ENCODE assay signal across 22 mouse cellular contexts in the genomic region with DNA sequence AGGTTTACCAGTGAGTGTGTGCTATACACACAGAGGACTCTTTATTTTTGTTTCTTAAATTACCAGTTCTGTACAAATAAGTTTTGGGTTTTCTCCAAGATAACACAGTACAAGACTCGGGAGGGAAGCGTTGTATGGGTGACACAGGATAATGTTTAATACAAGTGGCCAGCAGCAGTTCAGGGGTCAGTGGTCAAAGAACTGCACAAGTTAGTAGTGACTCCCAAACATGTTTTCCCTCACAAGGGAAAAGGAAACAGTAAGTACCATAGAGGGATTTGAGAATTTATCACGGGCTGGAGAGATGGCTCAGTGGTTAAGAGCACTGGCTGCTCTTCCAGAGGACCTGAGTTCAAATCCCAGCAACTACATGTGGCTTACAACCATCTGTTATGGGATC. TPM values are rescaled to one million over a fixed set of nuclear protein-coding genes. Genes with fewer than 3 reads are reported as not detected.
DNase-seq lines count a peak whose midpoint lies in the region; ATAC-seq and TF ChIP-seq lines count a peak whose summit lies in the region.
"Had no signal": no experiment of that assay in that cellular context is flagged by ENCODE, and none has a peak within 500 bp of the region (broad histone marks: within the 10 kb centered on the region; RNA-seq: fewer than 3 reads in every experiment).

No protein-coding gene starts in this region.

- H3K9ac ChIP-seq in kidney, embryonic 16.5 days (replicated peaks; ENCODE audit: low read length), result no peak overlapping the region
- no peak overlapping the region for H3K9ac ChIP-seq in liver, adult 2 months (ENCODE audit: low read depth, low read length)
- H3K9ac ChIP-seq: embryonic facial prominence, embryonic 13.5 days; embryonic facial prominence, embryonic 15.5 days; forebrain, embryonic 12.5 days had no signal

- ATAC-seq in kidney, embryonic 16.5 days (ENCODE audit: low FRiP score, low TSS enrichment), result no peak
- ATAC-seq: forebrain, embryonic 14.5 days had no signal

- TF ChIP-seq CTCF in liver, adult 2 months (IDR thresholded peaks at IDR 0.05; ENCODE audit: low read depth, low read length), result no peak
- TF ChIP-seq CTCF in testis, adult 2 months (IDR thresholded peaks at IDR 0.05; ENCODE audit: control insufficient read depth, insufficient read depth, insufficient replicate concordance, low read depth, low read length), result no peak

- DNase-seq in kidney, adult 9 months, result peak; percentile 47
- DNase-seq in liver, adult 2 months (ENCODE audit: extremely low read depth, low read depth, low spot score), result peak; percentile 20
- DNase-seq in liver, result no peak
- DNase-seq in testis, postnatal 14 days (ENCODE audit: low spot score), result no peak
- DNase-seq: adrenal gland, adult 2 months; adrenal gland, postnatal 10 days; adrenal gland, postnatal 25 days; cerebellum, adult 11 months; cerebellum, adult 18-20 months; cerebellum, adult 8-10 months; cerebellum, adult 9-11 months; cerebellum, postnatal 14 days; cerebellum, postnatal 36 days; embryo, embryonic 11 days had no signal

- no peak overlapping the region for H3K27ac ChIP-seq in kidney, embryonic 16.5 days (ENCODE audit: low read length)
- no peak overlapping the region for H3K27ac ChIP-seq in liver, adult 2 months (replicated peaks; ENCODE audit: insufficient read depth, low read depth, low read length)
- no peak overlapping the region for H3K27ac ChIP-seq in testis, adult 2 months (ENCODE audit: control insufficient read depth, insufficient read depth, low read depth, low read length)
- H3K27ac ChIP-seq: embryonic facial prominence, embryonic 13.5 days; embryonic facial prominence, embryonic 15.5 days; forebrain, embryonic 10.5 days; forebrain, embryonic 12.5 days had no signal

- H3K4me1 ChIP-seq in kidney, embryonic 16.5 days (ENCODE audit: insufficient read depth, low read length), result no peaks in the 10 kb centered on the region
- no peaks in the 10 kb centered on the region for H3K4me1 ChIP-seq in liver, adult 2 months (ENCODE audit: control insufficient read depth, insufficient read depth, low read length)
- H3K4me1 ChIP-seq in testis, adult 2 months (ENCODE audit: control insufficient read depth, insufficient read depth, low read length), result peaks cover 2% of the 10 kb centered on the region; the same call in 1 of the 2 replicates
- H3K4me1 ChIP-seq: embryonic facial prominence, embryonic 13.5 days; embryonic facial prominence, embryonic 15.5 days; forebrain, embryonic 10.5 days; forebrain, embryonic 12.5 days had no signal

- H3K79me2 ChIP-seq in liver, adult 2 months (ENCODE audit: control insufficient read depth, insufficient read depth, low read length), result no peaks in the 10 kb centered on the region

- WGBS in kidney, embryonic 16.5 days, result 70% methylated on average over 3 of the region's 3 CpGs
- WGBS in liver, adult 2 months, result 52% methylated on average over 3 of the region's 3 CpGs

- no peak for TF ChIP-seq POLR2A in liver, adult 2 months (IDR thresholded peaks at IDR 0.05; ENCODE audit: extremely low read depth, insufficient read depth, low read length)
- TF ChIP-seq POLR2A in testis, adult 2 months (IDR thresholded peaks at IDR 0.05; ENCODE audit: control insufficient read depth, low read depth, low read length), result no peak

- H3K27me3 ChIP-seq in kidney, embryonic 16.5 days (ENCODE audit: insufficient read depth, low read length), result no peaks in the 10 kb centered on the region
- H3K27me3 ChIP-seq in liver, adult 2 months (ENCODE audit: control insufficient read depth, insufficient read depth, low read length), result no peaks in the 10 kb centered on the region
- no peaks in the 10 kb centered on the region for H3K27me3 ChIP-seq in testis, adult 2 months (ENCODE audit: control insufficient read depth, insufficient read depth, low read length)
- H3K27me3 ChIP-seq: embryonic facial prominence, embryonic 13.5 days; embryonic facial prominence, embryonic 15.5 days; forebrain, embryonic 12.5 days had no signal

- peaks cover 81% of the 10 kb centered on the region for H3K36me3 ChIP-seq in kidney, embryonic 16.5 days (ENCODE audit: insufficient read depth, low read length)
- peaks cover 52% of the 10 kb centered on the region for H3K36me3 ChIP-seq in liver, adult 2 months (ENCODE audit: control insufficient read depth, insufficient read depth, low read length)
- H3K36me3 ChIP-seq in testis, adult 2 months (ENCODE audit: control insufficient read depth, insufficient read depth, low read length), result peaks cover 5% of the 10 kb centered on the region

- no peak overlapping the region for H3K4me3 ChIP-seq in kidney, embryonic 16.5 days (ENCODE audit: low read length)
- no peak overlapping the region for H3K4me3 ChIP-seq in liver, adult 2 months (ENCODE audit: insufficient read depth, low read depth, low read length)
- H3K4me3 ChIP-seq in testis, adult 2 months (ENCODE audit: control insufficient read depth, low read depth, low read length), result peak overlapping the region; percentile 58; the same call in 1 of the 2 replicates
- H3K4me3 ChIP-seq: embryonic facial prominence, embryonic 13.5 days; embryonic facial prominence, embryonic 15.5 days; erythroblast, embryonic 14.5 days; forebrain, embryonic 10.5 days; forebrain, embryonic 12.5 days had no signal

- no peaks in the 10 kb centered on the region for H3K9me3 ChIP-seq in kidney, embryonic 16.5 days (ENCODE audit: low read length)
- H3K9me3 ChIP-seq: embryonic facial prominence, embryonic 13.5 days; embryonic facial prominence, embryonic 15.5 days; forebrain, embryonic 10.5 days; forebrain, embryonic 12.5 days had no signal

- no peak overlapping the region for H3K4me2 ChIP-seq in kidney, embryonic 16.5 days (replicated peaks; ENCODE audit: low read depth, low read length)
- H3K4me2 ChIP-seq: embryonic facial prominence, embryonic 13.5 days; embryonic facial prominence, embryonic 15.5 days; forebrain, embryonic 12.5 days had no signal

RNA-seq across cellular contexts. Expression of a gene that starts 51.5 kb away (rescaled TPM):
- polyA plus RNA-seq in kidney, embryonic 16.5 days (2015; fragmentation: Nextera tagmentation; extraction: Ambion mirVana), result 46.6 TPM in 2 replicates
- 12.6 and 15.1 TPM in 2 replicates for total RNA-seq in liver, adult 2 months (2014; rRNA removed)
- polyA plus RNA-seq in liver, adult 2 months (2012; rRNA removed), result 13.1 and 15.1 TPM in 2 replicates
- 244 and 274 TPM in 2 replicates for polyA plus RNA-seq in testis, adult 2 months (2012; rRNA removed)

RNA-seq across cellular contexts. Expression of a gene that starts 51.7 kb away (rescaled TPM):
- polyA plus RNA-seq in kidney, embryonic 16.5 days (2015; fragmentation: Nextera tagmentation; extraction: Ambion mirVana), result 68.7 and 71.0 TPM in 2 replicates
- total RNA-seq in liver, adult 2 months (2014; rRNA removed), result 14.3 and 14.5 TPM in 2 replicates
- 10.2 and 10.3 TPM in 2 replicates for polyA plus RNA-seq in liver, adult 2 months (2012; rRNA removed)
- 12.8 and 13.2 TPM in 2 replicates for polyA plus RNA-seq in testis, adult 2 months (2012; rRNA removed)

Comparison
In these comparisons a context has a peak if more than half of its experiments do, and no peak if none do; other contexts are left out.
1. DNase-seq: peak in kidney, adult 9 months (single experiment) and liver, adult 2 months (single experiment); none in liver (single experiment) and testis, postnatal 14 days (single experiment).